Mouse (Mus musculus) MEL (cell line): ENCODE results near the gene Bptf.

Experiments
- CTCF ChIP-seq, 3 experiments: IDR thresholded peaks in 2 of 3; conservative IDR thresholded peaks in 1 of 3; 2 replicates each; pipeline ENCODE4 v1.5.1; 2011 to 2012; ENCODE audit warnings: low read length in 3 of 3, low read depth in 2 of 3, mild to moderate bottlenecking in 2 of 3, improper control_type of control experiment in 1 of 3, inconsistent platforms in 1 of 3, mixed read lengths in 1 of 3, moderate library complexity in 1 of 3; ENCODE audit not compliant: control insufficient read depth in 1 of 3, insufficient read depth in 1 of 3, poor library complexity in 1 of 3, severe bottlenecking in 1 of 3
- GATA1 ChIP-seq: IDR thresholded peaks from 2 replicates; pipeline ENCODE4 v1.6.1; 2011; ENCODE audit warnings: low read depth, low read length, improper control_type of control experiment
- POLR2A ChIP-seq, 2 experiments: IDR thresholded peaks; 2 replicates each; pipeline ENCODE4 v1.6.1; 2011 to 2012; ENCODE audit warnings: low read length in 2 of 2, mild to moderate bottlenecking in 2 of 2, control low read depth in 1 of 2, improper control_type of control experiment in 1 of 2, low read depth in 1 of 2, moderate library complexity in 1 of 2; ENCODE audit not compliant: control insufficient read depth in 1 of 2, insufficient read depth in 1 of 2, poor library complexity in 1 of 2
- SIN3A ChIP-seq: IDR thresholded peaks from 2 replicates; pipeline ENCODE4 v1.6.1; 2012; ENCODE audit warnings: low read length, improper control_type of control experiment, inconsistent platforms
- ZNF384 ChIP-seq: IDR thresholded peaks from 2 replicates; pipeline ENCODE4 v1.6.1; 2012; ENCODE audit warnings: low read depth, mild to moderate bottlenecking, inconsistent platforms, low read length, improper control_type of control experiment

DNA sequence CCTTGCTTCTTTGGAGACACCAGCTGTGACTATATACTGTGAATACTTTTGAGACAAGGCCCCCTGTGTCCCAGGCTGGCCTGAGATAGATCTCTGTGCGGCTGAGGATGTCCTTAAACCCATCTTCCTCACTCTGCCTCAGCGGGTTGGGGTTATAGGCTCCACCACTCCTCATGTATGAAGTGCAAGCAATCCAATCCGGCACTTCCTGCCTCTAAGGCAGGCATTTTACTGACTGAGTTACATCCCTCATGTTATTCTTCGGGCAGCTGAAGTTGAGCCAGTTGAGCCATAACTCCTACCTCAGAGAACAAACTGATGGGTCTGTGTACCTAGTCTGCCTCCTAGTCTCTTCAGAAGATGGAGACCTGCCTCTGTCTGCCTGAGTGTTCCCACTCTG, 107.5 kb downstream of the Bptf start:
- TF ChIP-seq SIN3A (no peak), ZNF384 (no peak), GATA1 (no peak), POLR2A (IDR thresholded peaks at IDR 0.05; ENCODE audit: control insufficient read depth in 1 of 2, insufficient read depth in 1 of 2, low read depth in 1 of 2, low read length in 2 of 2, poor library complexity in 1 of 2) (no peak), CTCF (IDR thresholded peaks at IDR 0.05 in 2 of 3, conservative IDR thresholded peaks at IDR 0.05 in 1 of 3; ENCODE audit: control insufficient read depth in 1 of 3, insufficient read depth in 1 of 3, low read depth in 2 of 3, low read length in 3 of 3, poor library complexity in 1 of 3, severe bottlenecking in 1 of 3) (no peak)
